Mouse (Mus musculus): ENCODE results near the gene Epha3. TPM values are rescaled to one million over a fixed set of nuclear protein-coding genes. Genes with fewer than 3 reads are reported as not detected.

Epha3 gene
- polyA plus RNA-seq, 1 experiment: not detected

DNA sequence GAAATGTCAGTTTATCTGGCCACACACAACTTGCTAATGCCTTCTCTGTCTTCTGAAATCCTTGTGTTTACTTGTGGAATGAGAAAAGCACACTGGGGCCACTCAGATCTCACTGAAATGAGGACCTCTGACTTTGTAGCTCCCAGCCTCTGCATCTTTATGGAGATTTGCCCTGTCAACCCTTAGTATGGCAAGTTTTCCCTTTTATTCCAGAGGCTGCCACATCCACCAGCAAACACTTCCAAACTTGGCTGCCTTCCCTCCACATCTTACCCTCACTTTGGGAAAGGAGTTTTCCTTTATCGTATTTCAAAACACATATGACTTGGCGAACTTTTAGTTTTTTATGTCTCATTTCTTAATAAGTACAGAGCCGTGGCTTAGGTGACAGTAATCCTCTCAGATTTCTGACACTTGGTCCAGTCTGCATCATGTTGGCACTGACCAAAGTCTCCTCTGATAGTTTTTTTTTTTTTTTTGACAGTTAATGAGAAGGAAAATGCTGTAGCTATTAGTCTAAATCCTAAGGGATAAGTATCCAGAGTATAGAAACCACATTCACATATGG is 198.0 kb downstream of the Epha3 start:
- Histone ChIP-seq H3K4me1 (no peaks in the 10 kb centered on the region), H3K4me3 (replicated peaks) (no peak overlapping the region), H3K27me3 (replicated peaks) (no peaks in the 10 kb centered on the region), H3K36me3 (replicated peaks; ENCODE audit: low read length) (no peaks in the 10 kb centered on the region), H3K9me3 (no peaks in the 10 kb centered on the region)
- TF ChIP-seq FLI1 (IDR thresholded peaks at IDR 0.05; ENCODE audit: low read length) (no peak), GATA1 (IDR thresholded peaks at IDR 0.05; ENCODE audit: borderline replicate concordance, low read length) (no peak)

DNA sequence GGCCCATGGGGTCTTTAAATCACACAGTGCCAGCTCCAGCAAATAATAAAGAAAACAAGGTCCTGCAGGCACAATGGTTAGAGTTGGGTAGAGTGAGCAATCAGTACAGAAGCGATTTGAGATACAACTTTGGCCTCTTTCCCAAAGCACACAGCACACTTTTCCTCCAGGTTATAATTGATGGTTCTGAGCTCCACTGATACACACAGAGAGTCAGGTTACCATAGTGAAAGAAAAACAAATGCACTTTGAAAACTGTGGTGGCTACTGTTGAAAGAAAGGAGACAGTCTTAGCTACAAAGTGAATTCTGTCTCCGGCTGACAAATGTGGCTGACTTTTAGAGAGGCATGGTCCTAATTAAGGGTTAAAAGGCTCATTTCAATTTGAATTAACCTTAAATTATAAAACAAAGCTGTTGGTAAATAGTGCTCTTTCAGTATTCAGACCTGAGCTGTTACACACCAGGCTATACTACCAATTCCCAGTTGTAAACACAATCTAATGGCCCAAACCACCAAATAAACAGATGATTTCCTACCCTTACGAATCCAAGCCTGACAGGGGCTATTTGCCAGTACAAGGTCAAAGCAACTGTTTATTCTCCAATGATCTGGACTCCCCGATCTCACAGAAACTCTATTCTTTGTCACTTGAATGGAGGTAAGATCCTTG is 205.5 kb downstream of the Epha3 start:
- H3K36me3 ChIP-seq (replicated peaks; ENCODE audit: low read length): no peaks in the 10 kb centered on the region
- no peak overlapping the region for H3K4me3 ChIP-seq (replicated peaks)
- H3K9me3 ChIP-seq: no peaks in the 10 kb centered on the region
- H3K4me1 ChIP-seq: no peaks in the 10 kb centered on the region
- TF ChIP-seq FLI1 (IDR thresholded peaks at IDR 0.05; ENCODE audit: low read length) (no peak), GATA1 (IDR thresholded peaks at IDR 0.05; ENCODE audit: borderline replicate concordance, low read length) (no peak)
- H3K27me3 ChIP-seq (replicated peaks): no peaks in the 10 kb centered on the region

DNA sequence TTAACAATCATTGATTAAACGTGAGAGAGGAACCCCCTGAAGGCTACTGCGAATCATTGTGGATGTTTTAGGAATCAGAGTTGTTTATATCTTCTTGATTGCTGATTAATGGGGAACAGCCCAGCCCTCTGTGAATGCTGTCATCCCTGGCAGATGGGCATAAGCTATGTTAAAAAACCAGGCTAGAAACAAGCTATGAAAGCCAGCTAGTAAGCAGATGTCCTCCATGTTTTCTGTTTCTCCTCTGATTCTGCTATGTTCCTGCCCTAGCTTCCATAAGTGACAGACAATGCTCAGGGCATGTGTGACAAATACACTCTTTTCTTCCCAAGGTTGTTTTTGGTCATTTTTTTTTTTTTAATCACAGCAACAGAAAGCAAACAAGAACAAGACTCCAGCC is 206.2 kb downstream of the Epha3 start:
- no peaks in the 10 kb centered on the region for H3K4me1 ChIP-seq
- H3K36me3 ChIP-seq (replicated peaks; ENCODE audit: low read length): no peaks in the 10 kb centered on the region
- TF ChIP-seq GATA1 (IDR thresholded peaks at IDR 0.05; ENCODE audit: borderline replicate concordance, low read length) (no peak), FLI1 (IDR thresholded peaks at IDR 0.05; ENCODE audit: low read length) (no peak)
- no peaks in the 10 kb centered on the region for H3K27me3 ChIP-seq (replicated peaks)
- no peak overlapping the region for H3K4me3 ChIP-seq (replicated peaks)
- no peaks in the 10 kb centered on the region for H3K9me3 ChIP-seq

DNA sequence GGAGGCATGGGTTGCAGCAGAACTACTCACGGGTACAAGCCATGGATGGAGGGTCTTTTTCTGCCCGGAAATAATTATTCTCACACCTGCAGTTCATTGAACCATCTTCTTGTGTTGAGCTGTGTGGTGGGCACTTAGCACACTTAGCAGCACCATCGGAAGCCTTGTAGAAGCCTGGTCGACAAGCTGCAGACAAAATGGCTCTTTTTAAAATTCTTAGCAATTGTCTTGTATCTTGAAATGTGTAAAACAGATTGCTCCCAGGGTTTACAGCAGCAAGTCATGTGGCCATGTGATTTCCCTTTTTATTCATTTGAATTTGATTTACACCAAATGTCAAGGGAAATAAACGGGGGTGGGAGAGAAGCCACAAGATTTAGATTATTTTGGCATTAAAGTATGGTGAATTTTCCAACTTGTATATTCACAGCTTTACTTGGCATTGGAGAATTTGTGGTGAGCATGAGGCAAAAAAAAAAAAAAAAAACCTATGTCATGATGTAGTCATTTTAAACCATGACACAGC is 210.5 kb downstream of the Epha3 start:
- Histone ChIP-seq H3K4me3 (replicated peaks) (no peak overlapping the region), H3K27me3 (replicated peaks) (no peaks in the 10 kb centered on the region), H3K36me3 (replicated peaks; ENCODE audit: low read length) (no peaks in the 10 kb centered on the region), H3K4me1 (no peaks in the 10 kb centered on the region), H3K9me3 (peaks cover 3% of the 10 kb centered on the region; the same call in 1 of the 2 replicates)
- no peak for TF ChIP-seq GATA1 (IDR thresholded peaks at IDR 0.05; ENCODE audit: borderline replicate concordance, low read length)
- TF ChIP-seq FLI1 (IDR thresholded peaks at IDR 0.05; ENCODE audit: low read length): no peak

DNA sequence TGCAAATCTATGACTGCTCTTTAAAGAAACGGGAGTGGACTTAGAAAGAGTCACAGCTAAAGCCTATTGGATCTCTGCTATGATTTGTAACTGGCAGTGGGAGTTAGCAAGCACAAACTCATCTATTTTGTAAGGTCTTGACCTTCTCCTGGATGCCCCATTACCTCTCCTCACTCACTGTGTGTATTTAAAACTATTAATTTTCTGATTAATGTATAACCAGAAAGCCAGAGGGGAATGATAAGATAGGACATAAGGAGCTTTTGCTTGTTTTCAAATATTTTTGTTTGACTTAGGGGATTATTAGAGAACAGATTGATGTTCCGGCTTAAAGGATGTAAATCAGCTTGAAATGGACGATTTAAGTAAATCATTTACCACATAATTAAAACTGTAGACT is 213.2 kb downstream of the Epha3 start:
- Histone ChIP-seq H3K4me1 (no peaks in the 10 kb centered on the region), H3K27me3 (replicated peaks) (no peaks in the 10 kb centered on the region), H3K36me3 (replicated peaks; ENCODE audit: low read length) (no peaks in the 10 kb centered on the region), H3K4me3 (replicated peaks) (no peak overlapping the region), H3K9me3 (peaks cover 3% of the 10 kb centered on the region; the same call in 1 of the 2 replicates)
- TF ChIP-seq FLI1 (IDR thresholded peaks at IDR 0.05; ENCODE audit: low read length): no peak
- no peak for TF ChIP-seq GATA1 (IDR thresholded peaks at IDR 0.05; ENCODE audit: borderline replicate concordance, low read length)

DNA sequence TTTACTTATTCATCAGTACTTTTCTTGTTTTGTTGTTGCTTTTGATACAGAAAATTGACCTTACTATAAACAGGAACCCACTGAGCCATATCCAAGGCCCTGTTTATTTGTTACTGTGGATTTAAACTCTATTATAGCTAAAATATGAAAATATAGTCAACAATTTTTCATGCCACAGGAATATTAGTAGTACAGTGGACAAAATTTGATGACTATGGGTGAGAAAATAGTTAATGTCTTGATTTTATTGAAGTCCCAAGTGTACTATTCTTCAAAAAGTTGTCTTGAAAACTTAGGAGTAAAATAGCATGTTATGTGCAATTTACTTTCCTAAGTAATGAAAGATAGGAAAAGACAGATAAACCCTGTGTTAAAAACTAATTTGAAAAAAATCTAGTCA is 217.4 kb downstream of the Epha3 start:
- TF ChIP-seq GATA1 (IDR thresholded peaks at IDR 0.05; ENCODE audit: borderline replicate concordance, low read length) (no peak), FLI1 (IDR thresholded peaks at IDR 0.05; ENCODE audit: low read length) (no peak)
- no peaks in the 10 kb centered on the region for H3K9me3 ChIP-seq
- H3K27me3 ChIP-seq (replicated peaks): no peaks in the 10 kb centered on the region
- H3K4me1 ChIP-seq: no peaks in the 10 kb centered on the region
- H3K36me3 ChIP-seq (replicated peaks; ENCODE audit: low read length): no peaks in the 10 kb centered on the region
- no peak overlapping the region for H3K4me3 ChIP-seq (replicated peaks)

DNA sequence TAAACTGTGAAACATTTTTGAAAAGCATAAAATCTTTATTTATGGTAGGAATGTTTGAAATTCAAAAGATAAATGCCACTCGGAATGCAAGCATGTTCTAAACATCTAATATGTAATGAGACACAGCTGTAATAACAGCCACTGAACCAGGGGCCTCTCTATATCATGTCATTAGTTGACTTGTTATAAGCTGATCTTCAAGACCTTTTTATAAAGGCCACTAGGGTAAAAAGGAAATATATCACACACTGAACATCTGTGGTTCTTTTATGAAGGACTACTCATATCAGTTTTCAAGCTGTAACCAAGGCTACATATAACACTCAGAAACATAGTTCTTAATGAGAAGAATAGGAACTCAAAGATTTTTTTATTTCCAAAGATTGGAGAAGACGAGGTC is 221.3 kb downstream of the Epha3 start:
- Histone ChIP-seq H3K27me3 (replicated peaks) (no peaks in the 10 kb centered on the region), H3K36me3 (replicated peaks; ENCODE audit: low read length) (no peaks in the 10 kb centered on the region), H3K9me3 (no peaks in the 10 kb centered on the region), H3K4me3 (replicated peaks) (no peak overlapping the region), H3K4me1 (no peaks in the 10 kb centered on the region)
- no peak for TF ChIP-seq FLI1 (IDR thresholded peaks at IDR 0.05; ENCODE audit: low read length)
- TF ChIP-seq GATA1 (IDR thresholded peaks at IDR 0.05; ENCODE audit: borderline replicate concordance, low read length): no peak

DNA sequence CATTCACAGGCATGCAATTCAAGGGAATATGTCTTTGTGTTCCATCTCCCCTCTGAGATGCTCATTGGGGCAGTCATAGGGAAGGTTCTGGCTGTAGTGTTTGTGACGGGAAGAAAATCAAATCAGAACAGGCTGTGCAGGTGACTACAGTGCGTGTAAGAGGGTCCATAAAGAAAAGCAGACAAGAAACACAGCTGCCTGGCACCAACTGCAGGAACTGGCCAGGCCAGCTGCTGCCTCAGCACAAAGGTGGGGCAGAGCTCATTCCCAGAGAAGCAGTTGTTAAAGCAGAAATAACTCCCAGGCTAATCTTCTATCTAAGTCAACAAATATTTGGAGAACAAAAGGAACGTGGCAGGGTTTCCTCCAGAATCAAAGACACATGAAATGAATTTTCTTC is 222.4 kb downstream of the Epha3 start:
- Histone ChIP-seq H3K4me1 (no peaks in the 10 kb centered on the region), H3K4me3 (replicated peaks) (no peak overlapping the region), H3K27me3 (replicated peaks) (no peaks in the 10 kb centered on the region), H3K9me3 (no peaks in the 10 kb centered on the region), H3K36me3 (replicated peaks; ENCODE audit: low read length) (no peaks in the 10 kb centered on the region)
- TF ChIP-seq FLI1 (IDR thresholded peaks at IDR 0.05; ENCODE audit: low read length): no peak

DNA sequence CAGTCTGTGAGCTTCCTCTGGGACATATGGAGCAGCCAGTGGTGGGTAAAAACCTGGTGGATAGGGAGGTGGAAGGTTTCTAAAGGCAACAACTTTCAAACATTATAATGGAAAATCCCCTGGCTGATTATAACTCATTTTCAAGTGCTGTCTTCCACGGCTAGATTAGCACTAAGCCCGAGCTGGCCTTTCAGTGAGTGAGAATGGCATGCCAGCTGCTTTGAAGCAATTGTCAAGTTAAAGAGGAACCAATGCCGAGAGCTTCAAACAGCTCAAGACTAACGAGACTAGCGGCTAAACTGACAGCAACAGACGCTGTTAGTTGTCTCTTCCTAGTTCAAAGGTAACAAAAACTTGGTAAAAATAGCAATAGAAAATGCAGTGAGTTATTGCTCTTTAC is 225.3 kb downstream of the Epha3 start:
- TF ChIP-seq GATA1 (IDR thresholded peaks at IDR 0.05; ENCODE audit: borderline replicate concordance, low read length): no peak
- no peak for TF ChIP-seq FLI1 (IDR thresholded peaks at IDR 0.05; ENCODE audit: low read length)
- no peaks in the 10 kb centered on the region for H3K4me1 ChIP-seq
- H3K4me3 ChIP-seq (replicated peaks): no peak overlapping the region
- no peaks in the 10 kb centered on the region for H3K27me3 ChIP-seq (replicated peaks)
- H3K36me3 ChIP-seq (replicated peaks; ENCODE audit: low read length): no peaks in the 10 kb centered on the region
- no peaks in the 10 kb centered on the region; the same call in 1 of the 2 replicates for H3K9me3 ChIP-seq

DNA sequence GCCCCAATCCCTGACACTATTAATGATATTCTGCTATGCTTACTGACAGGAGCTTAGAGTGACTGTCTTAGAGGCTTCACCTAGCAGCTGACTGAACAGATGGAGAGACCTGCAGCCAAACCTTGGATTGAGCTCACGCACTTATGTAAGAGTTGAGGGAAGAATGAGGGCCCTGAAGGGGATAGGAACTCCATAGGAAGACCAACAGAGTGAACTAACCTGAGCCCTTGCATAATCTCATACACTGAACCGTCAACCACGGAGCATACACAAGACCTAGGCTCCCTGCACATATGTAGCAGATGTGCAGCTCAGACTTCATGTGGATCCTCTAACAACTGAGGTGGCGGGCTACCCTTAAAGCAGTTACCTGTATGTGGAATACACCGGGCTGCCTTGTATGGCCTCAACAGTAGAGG is 230.2 kb downstream of the Epha3 start:
- Histone ChIP-seq H3K4me1 (no peaks in the 10 kb centered on the region), H3K4me3 (replicated peaks) (no peak overlapping the region), H3K9me3 (no peaks in the 10 kb centered on the region; the same call in 1 of the 2 replicates), H3K27me3 (replicated peaks) (no peaks in the 10 kb centered on the region), H3K36me3 (replicated peaks; ENCODE audit: low read length) (no peaks in the 10 kb centered on the region)
- no peak for TF ChIP-seq GATA1 (IDR thresholded peaks at IDR 0.05; ENCODE audit: borderline replicate concordance, low read length)
- TF ChIP-seq FLI1 (IDR thresholded peaks at IDR 0.05; ENCODE audit: low read length): no peak
